Mouse (Mus musculus) bone marrow macrophage, adult 2 months (primary cell): ENCODE results near the gene Ankrd7. TPM values are rescaled to one million over a fixed set of nuclear protein-coding genes. Genes with fewer than 3 reads are reported as not detected.
"Not testable (repeated sequence)": the region's sequence is repeated elsewhere in the genome, so short reads cannot be mapped to it uniquely, and the experiment has no call there.

Experiments used
- H3K27ac ChIP-seq: 2 replicates; pipeline ENCODE4 v1.5.1; 2012; ENCODE audit warnings: low read depth, low read length; ENCODE audit not compliant: insufficient read depth
- H3K4me1 ChIP-seq: 2 replicates; pipeline ENCODE4 v1.6.1; 2012; ENCODE audit warnings: low read length; ENCODE audit not compliant: control insufficient read depth, insufficient read depth
- H3K4me3 ChIP-seq: 2 replicates; pipeline ENCODE4 v1.5.1; 2012; ENCODE audit warnings: mild to moderate bottlenecking, low read length, moderate library complexity; ENCODE audit not compliant: insufficient read depth
- CTCF ChIP-seq: IDR thresholded peaks from 2 replicates; pipeline ENCODE4 v1.5.1; 2012; ENCODE audit warnings: low read depth, mild to moderate bottlenecking, low read length, moderate library complexity
- POLR2A ChIP-seq: IDR thresholded peaks from 2 replicates; pipeline ENCODE4 v1.6.1; 2012; ENCODE audit warnings: mild to moderate bottlenecking, low read depth, low read length, borderline replicate concordance
- polyA plus RNA-seq: library from polyadenylated mRNA; stranded (reverse); fragments of >200 nt; gene quantifications from 2 replicates; pipeline ENCODE4 v1.2.4, GENCODE M21; 2012; ENCODE audit not compliant: missing spikeins, insufficient read depth, insufficient read length

Ankrd7 gene
- not detected in 2 replicates for polyA plus RNA-seq

DNA sequence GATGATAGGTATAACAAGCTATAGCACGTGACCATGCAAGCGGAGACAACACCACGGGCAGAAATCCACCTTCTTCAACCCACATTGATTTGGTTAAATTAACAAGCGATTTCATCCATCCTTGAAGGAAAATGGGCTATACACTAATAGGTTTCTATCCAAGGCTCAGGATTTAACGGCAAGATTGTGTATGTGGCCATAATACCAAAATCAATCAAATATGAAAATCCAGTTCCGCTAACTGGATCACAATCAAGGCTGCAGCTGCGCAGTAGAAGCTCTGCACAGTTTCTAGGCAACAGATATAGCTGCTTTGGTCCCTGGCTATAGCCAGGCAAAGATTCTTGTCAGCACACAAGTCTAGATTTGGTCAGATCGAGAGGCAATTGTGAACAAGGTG lies at the start of gene Ankrd7:
Ankrd7 (plus strand) TSS at position 301 of the 400 bp plus-strand sequence.
- Histone ChIP-seq H3K4me3 (no peak within 1 kb of the TSS), H3K27ac (no peak within 1 kb of the TSS), H3K4me1 (no peaks in the 10 kb centered on the region)
- no peak for TF ChIP-seq CTCF
- TF ChIP-seq POLR2A, result no peak

DNA sequence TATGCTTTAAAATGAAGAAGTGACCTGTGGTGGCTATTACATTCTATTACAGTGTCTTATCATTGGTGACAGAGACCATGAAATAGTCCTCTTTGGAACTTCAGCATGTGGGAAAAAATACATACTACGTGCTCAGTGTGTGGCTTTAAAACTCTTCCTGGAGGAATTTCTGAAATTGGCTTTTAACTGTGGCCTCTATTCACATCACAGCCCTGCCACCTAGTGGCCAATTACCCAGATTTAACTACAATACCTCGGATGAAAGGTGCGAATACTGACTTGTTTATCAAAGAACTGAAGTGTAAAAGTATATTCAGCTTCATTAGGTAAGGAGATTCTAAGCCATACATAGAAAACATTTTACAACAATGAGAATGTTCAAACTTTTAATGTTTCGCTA lies 46.8 kb upstream of the Ankrd7 start:
- no peak for TF ChIP-seq POLR2A
- no peak for TF ChIP-seq CTCF
- no peak overlapping the region for H3K4me3 ChIP-seq
- no peak overlapping the region for H3K27ac ChIP-seq
- H3K4me1 ChIP-seq, result no peaks in the 10 kb centered on the region

DNA sequence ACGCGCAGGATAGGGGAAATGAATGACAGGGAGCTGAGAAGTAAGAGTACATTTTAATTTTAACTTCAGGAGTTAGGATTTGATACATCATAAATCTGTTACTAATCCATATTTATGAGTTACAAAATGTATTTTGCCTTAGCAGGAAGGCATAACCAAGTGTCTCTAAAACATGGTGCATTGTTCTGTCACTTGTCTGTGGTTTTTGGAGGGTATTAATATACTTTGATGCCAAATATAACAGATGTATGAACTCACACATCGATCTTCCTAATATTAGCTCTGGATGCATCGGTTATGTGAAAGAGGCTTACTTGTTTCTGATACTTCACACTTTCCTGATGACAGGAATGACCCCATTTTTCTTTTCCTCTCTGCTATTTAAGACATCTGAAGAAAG lies 45.9 kb upstream of the Ankrd7 start:
- Histone ChIP-seq H3K4me3 (no peak overlapping the region), H3K4me1 (no peaks in the 10 kb centered on the region), H3K27ac (no peak overlapping the region)
- TF ChIP-seq CTCF (no peak), POLR2A (no peak)

DNA sequence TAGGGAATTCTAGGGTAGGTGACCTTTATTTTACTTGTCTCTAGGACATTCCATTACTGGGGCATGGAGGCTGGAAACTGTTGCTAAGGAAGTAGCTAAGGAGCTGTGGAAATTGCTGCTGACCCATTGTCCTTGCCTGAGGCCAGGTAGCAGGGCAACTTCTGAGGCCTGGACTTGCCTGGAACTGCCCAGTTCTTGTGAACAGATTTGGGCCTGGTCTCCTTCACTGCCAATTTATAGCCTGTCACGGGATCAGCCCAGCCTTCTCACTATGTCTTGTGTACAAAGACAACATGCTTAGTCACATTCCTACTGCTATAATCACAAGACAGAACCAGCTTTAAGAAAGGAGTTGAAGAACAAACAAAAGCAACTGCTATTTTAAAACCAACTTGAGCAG lies 43.3 kb upstream of the Ankrd7 start:
- no peaks in the 10 kb centered on the region for H3K4me1 ChIP-seq
- H3K27ac ChIP-seq, result no peak overlapping the region

DNA sequence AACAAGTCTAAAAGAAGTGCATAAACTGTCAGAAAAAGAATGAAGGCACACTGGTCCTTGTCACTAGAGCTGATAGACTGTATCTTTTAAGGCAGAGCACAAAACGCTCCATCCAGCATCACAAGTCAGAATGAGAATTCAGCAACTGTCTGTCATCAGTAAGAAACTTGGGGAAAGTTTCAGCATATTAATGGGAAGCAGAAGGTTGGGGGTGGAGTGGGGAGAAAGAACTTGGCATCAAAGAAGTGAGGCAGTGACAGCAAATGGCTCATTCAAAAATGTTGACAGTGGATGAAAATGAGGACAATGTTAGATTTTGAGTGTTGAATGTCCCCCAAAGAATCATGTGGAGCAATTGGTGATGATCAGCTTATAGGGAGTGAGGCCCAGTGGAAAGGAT lies 33.2 kb upstream of the Ankrd7 start:
- Histone ChIP-seq H3K4me1 (no peaks in the 10 kb centered on the region), H3K4me3 (no peak overlapping the region), H3K27ac (no peak overlapping the region)
- no peak for TF ChIP-seq CTCF
- TF ChIP-seq POLR2A, result no peak

More for the DNA sequence above, 43.3 kb upstream of the Ankrd7 start:
- no peak overlapping the region for H3K4me3 ChIP-seq
- TF ChIP-seq POLR2A, result no peak
- TF ChIP-seq CTCF, result no peak

DNA sequence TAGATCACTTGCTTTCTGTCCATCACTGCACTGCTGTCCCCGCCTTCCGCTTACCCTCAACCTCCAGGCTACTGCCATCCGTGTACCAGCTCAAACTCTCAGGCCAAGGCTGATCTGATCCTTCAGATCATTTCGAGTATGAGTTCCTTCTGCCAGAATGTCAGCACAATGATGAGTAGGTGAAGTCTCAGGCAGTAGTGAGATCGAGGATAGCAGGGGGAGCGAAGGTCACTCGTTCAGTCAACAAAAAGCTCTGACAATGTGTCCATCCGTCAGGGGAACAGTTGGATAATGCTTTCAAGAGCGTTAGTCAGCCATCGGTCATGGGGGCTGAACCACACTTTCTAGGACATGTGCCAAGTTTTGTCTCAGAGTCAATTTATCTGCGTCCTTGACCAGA lies 21.6 kb upstream of the Ankrd7 start:
- H3K4me3 ChIP-seq, H3K27ac ChIP-seq, H3K4me1 ChIP-seq: not testable (repeated sequence)

DNA sequence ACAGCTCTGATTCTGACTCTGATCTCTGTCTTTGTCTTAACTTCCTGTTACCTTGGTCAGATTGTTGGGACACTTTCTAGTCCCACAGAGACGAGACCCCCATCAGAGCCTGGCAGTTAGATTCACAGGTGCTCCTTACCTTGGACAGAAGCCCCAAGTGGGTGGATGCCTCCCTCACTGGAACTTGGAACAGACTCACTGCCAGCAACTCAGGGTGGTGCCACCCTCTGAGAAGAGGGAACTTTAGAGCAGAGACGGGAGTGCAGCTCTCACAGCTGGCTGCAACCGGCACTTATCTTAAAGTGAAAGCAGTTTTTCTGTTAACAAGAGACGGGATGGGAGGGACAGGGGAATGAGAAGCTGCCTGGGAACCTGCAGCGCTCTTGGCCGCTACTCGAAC lies 20.5 kb upstream of the Ankrd7 start:
- H3K27ac ChIP-seq, H3K4me1 ChIP-seq: not testable (repeated sequence)
- H3K4me3 ChIP-seq, result peak overlapping the region; percentile 37; the same call in 1 of the 2 replicates

DNA sequence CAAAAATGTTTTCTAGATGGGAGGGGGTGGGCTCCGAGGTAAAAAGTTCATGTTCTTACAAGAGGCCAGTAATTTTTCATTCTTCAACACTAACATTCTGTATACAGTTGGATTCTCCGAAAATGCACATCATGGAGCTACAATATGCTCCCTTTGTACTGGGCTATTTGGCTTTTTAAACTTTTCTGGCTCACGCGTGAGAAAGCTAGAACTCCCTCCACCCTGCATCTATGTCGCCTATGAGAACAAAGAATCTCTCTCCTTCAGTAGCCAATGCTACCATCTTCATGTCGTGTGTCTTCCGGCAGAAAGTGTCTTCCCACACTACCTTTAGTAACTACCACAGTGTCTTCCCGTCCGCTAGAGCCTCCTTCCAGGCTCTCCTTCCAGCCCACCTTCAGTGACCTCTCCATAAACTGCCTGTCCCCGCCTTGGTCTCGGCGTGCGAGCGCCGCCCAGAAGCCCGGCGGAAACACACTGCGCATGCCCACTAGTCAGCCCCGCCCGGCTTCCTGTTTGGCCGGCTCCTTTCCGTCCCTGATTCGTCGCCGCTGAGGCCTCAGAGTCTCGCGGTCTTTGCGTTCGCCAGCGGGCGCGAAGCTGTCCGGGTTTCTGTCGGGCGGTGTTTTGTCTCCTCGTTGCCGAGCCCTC lies 17.9 kb upstream of the Ankrd7 start, which contains the start of gene Lsm8:
Lsm8 (plus strand) TSS at position 529 of the 651 bp plus-strand sequence.
- Histone ChIP-seq H3K4me3 (peak within 1 kb of the TSS; percentile 87), H3K27ac (peak within 1 kb of the TSS; percentile 36), H3K4me1 (no peaks in the 10 kb centered on the region)
- no peak for TF ChIP-seq CTCF
- no peak for TF ChIP-seq POLR2A

DNA sequence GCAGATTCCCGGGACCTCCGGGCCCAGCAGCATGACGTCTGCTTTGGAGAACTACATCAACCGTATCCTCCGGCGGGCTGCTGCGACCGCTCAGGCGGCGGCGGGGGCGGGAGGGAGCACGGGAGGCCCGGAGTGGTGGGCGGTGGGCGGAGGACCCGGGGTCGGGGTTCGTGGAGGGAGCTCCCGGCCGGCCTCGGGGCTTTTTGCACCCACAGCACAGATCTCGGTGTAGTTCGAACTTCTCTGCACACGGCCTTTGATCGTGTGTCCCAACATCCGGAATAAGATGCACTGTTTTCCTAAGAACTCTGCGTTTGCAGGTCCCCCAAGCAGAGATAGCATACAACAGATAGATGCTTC lies 17.4 kb upstream of the Ankrd7 start:
- TF ChIP-seq POLR2A (peak; percentile 57; the same call in 1 of the 2 replicates), CTCF (no peak)
- peak overlapping the region; percentile 87 for H3K4me3 ChIP-seq
- H3K4me1 ChIP-seq, result no peaks in the 10 kb centered on the region
- no peak overlapping the region for H3K27ac ChIP-seq

DNA sequence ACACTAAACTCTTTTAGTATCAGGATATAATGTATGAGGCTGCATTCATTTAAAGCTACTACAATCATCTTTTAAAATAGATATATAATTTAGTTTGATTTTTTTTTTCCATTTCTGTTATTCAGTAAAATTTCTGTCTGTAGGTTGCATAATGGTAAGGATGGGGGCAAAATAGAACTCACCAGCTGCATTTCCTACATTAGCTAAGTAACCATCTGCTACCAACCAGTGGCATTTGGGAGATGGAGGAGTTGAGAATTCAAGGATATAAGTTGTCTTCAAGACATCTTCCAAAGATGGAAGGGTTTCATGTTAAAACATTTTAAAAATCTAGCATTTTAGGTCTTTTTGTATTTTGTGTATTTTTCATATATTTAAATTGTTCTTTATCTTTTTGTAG lies 10.8 kb upstream of the Ankrd7 start:
- Histone ChIP-seq H3K4me1 (no peaks in the 10 kb centered on the region), H3K4me3 (no peak overlapping the region), H3K27ac (no peak overlapping the region)
- TF ChIP-seq CTCF, result no peak
- TF ChIP-seq POLR2A, result no peak
